Mouse (Mus musculus): ENCODE measurements around the gene Il27.

- TF ChIP-seq ZC3H11A (IDR thresholded peaks at IDR 0.05; ENCODE audit: borderline replicate concordance, low read depth, low read length) (no peak), CHD2 (IDR thresholded peaks at IDR 0.05; ENCODE audit: low read depth, low read length) (no peak), MAFK (IDR thresholded peaks at IDR 0.05; ENCODE audit: insufficient read depth, low read depth, low read length) (no peak)
Measured at GRCm38 (mm10) chr7:126616707-126617106, 22.0 kb upstream of the Il27 start.

Measured in ES-E14 (cell line).